Mouse (Mus musculus) embryonic fibroblast, embryonic 13.5 days (primary cell): ENCODE data around the gene Wfdc6a.

Source experiments
- CTCF ChIP-seq: IDR thresholded peaks from 2 replicates; pipeline ENCODE4 v1.5.1; 2011; ENCODE audit warnings: mild to moderate bottlenecking, control low read depth, low read length, moderate library complexity, borderline replicate concordance; ENCODE audit not compliant: insufficient read depth
- POLR2A ChIP-seq: IDR thresholded peaks from 2 replicates; pipeline ENCODE4 v1.6.1; 2011; ENCODE audit warnings: low read depth, mild to moderate bottlenecking, control low read depth, low read length, moderate library complexity

GRCm38 (mm10) chr2:164544454-164545097 is 40.7 kb downstream of the Wfdc6a start:
- TF ChIP-seq CTCF, result no peak
- no peak for TF ChIP-seq POLR2A
